Mouse (Mus musculus) retina, postnatal 7 days (tissue): Measurements from ENCODE around the gene Clic6.
A peak's percentile ranks its signal among the peaks of the same experiment; 100 is the strongest.
"Not testable (repeated sequence)": the region's sequence is repeated elsewhere in the genome, so short reads cannot be mapped to it uniquely, and the experiment has no call there.

Experiments
- DNase-seq: peaks from one replicate; pipeline ENCODE4 v3.0.0-alpha.2; 2012; ENCODE audit warnings: low read depth, low spot score

Clic6 gene

DNA sequence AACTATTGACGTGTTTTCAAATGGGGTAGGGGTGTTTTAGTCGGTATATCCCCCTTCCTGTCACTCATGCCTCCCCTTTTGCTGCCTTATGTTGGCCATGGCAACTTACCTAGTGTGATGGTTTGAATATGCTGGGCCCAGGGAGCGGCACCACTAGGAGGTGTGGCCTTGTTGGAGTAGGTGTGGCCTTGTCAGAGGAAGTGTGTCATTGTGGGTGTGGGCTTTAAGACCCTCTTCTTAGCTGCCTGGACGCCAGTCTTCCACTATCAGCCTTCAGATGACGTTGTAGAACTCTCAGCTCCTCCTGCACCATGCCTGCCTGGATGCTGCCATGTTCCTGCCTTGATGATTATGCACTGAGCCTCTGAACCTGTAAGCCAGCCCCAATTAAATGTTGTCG lies 14.8 kb upstream of the Clic6 start, which contains the start of gene Rcan1:
Gene Rcan1 (minus strand): TSS at position 162 of the 400 bp plus-strand sequence.
- DNase-seq = no peak

DNA sequence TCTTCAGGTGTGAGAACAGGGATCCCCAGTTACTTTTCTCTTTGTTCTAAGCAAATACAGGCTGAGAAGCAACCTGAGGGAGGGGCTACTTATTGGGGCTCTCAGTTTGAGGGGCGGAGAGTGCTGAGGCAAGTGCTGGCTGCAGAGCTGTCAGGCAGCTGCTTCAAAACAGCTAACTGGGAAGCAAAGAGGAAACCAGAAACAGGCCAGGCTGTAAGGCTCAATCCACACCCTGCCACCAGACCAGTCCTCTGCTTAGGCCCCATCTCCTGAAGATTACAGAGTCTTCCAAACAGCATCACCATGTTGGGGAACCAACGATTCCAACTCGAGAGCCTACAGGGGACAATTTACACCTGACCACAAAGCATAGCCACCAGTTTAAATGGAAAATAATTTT lies 12.6 kb upstream of the Clic6 start:
- no peak for DNase-seq

DNA sequence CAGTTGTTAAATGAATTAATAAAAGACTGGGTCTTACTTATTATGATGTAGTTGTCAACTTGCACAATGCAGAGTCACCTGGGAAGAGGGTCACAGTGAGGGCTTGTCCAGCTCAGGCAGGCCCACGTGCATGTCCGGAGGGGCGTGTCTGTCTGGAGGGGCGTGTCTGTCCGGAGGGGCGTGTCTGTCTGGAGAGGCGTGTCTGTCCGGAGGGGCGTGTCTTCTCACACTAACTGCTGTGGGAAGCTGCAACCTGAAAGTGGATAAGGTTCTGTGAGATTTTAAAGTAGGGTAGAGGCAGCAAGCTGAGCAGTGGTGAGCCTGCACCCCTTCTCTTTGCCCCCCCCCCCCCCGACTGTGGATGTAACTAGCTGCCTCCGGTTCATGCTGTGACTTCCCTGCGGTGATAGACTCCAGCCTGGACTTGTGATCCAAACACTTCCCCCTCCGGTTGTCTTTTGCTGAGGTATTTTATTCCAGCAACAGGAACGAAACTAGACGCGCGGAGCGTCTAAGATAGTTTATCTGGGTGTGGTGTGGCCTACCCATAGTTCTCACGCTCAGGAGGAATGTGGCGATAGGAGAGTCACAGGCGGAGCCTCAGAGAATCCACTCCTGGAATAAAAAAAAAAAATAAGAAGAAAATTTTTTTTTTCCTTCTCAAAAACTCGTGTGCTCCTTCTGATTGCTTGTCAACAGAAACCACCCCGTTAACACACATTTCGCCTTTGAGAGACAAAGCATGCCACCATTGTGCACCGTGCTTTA lies 10.3 kb upstream of the Clic6 start:
- no peak for DNase-seq

DNA sequence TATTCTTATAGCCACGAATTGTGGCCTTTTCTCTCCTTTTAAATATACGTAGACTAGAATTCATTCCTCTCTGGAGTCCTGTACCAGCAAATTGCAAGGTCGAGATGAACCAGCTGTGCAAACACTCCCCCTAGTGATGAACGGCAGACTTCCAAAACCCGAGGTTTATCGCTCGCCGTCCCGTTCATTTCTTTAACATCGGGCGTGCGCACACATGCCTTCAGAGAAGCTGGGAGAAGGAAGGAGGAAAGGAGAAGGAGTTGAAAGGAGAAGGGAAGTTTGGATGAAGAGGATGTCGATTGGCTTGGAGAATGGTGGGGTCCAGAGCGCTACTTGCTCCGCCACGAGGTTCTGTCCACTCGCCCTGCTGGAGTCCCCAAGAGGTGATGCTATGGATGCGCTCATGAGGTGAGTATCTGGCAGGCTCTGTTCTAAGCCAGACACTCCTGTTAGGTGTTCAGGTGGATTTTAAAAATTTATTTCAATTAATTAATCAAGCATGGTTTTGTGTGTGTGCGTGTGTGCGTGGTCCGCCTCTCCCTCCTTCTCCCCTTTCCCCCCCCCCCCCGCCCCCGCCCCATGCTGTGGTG lies 6.9 kb upstream of the Clic6 start:
- DNase-seq = peak; percentile 34

DNA sequence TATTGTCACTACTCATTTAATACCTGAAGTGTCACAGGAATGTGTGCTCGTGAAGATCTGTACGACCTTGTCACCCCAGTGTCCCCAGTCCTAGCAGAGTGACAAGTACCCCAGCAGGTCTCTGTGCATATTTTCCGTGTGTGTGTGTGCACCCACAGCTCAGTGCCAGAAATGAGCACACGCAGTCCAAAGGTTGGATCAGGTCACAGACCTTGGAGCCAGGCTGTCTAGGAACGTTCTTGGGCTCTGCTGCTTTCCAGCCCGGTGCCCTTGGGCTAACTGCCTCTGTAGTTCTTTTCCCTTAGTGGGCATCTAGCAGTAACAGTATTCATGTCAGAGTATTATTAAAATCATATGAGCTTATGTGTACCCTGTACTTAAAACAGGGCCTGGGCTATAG lies 1.6 kb downstream of the Clic6 start:
- no peak for DNase-seq

DNA sequence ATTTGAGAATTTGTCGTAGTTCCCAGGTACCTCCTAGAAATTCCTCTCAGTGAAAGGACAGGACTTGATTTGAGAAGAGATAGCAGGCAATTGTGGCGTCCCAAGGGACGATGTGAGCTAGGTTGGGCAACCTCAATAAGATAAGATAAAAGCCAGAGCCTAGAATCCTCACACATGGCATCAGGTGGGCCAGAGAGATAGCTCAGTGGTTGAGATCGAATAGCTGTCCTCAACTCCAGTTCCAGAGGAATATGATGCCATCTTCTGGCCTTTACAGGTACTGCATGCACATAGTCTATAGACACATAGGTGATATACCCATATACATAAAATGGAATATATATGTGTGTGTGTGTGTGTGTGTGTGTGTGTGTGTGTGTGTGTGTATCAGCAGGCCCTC lies 2.0 kb downstream of the Clic6 start:
- DNase-seq = peak; percentile 38

DNA sequence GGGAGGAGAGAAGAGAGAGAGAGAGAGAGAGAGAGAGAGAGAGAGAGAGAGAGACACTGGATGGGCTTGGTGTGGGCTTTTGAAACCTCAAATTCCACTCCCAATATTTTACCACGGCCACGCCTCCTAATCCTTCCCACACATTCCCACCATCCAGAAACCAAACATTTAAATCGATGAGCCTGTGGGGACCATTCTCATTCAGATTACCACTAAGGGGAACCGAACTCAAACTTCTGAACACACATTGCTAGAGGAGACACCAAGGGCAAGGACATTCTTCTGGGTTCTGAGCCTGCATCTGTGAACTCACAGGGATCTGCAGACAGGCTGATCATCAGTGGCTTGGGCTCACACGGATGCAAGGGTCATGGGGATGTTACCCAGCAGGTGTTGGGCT lies 2.9 kb downstream of the Clic6 start:
- no peak for DNase-seq

DNA sequence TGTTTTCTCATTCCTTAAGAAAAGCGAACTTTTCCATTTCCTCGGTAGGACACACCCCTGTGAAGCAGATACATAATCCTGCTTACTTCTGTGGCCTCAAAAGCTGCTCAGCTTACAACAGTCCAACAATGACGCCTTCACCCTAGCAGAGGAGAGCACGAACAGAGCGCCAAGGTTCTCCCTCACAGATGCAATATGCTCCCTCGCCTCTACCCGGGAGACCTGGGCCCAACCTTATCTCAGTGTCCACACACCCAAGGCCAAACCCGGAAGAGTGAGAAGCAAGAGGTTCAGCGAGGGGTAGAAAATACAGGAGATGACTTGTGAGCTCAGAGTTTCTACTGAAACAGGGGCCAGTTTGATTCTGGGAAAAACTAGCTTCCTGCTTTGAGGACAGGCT lies 3.8 kb downstream of the Clic6 start:
- DNase-seq = no peak

DNA sequence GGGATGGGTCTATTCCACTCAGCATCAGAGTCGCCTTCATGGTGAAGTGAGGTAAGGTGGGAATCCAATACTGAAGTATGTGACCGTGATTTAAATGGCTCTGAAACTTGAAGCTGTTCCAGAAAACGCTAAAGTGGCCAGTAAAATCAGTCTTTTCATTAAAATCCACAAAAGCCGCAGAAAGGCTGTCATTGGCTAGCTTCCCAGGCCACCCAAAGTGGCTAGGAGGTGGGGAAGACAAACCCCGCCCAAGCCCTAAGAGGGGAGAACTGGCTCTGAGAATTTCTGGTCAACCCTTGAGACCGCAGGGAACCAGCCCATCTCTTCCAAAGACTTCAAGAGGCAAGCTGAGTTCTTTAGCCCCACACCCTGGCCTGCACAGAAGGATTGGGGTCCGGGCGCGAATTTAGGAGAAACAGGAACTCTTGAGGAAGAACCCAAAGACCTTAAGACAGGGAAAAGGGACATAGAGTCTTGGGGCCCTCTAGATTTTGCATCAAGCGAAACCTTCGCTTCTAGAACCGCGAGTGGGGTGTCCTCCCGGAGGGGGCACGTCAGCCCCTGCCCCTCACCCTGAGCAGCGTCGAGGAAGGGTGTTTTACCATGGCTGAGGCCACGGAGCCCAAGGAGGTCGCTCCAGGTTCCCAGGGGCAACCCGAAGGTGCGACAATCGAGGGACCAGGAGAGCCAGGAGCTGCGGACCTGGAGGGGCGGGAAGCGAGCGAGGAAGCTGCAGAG lies 12.5 kb downstream of the Clic6 start:
- no peak for DNase-seq

DNA sequence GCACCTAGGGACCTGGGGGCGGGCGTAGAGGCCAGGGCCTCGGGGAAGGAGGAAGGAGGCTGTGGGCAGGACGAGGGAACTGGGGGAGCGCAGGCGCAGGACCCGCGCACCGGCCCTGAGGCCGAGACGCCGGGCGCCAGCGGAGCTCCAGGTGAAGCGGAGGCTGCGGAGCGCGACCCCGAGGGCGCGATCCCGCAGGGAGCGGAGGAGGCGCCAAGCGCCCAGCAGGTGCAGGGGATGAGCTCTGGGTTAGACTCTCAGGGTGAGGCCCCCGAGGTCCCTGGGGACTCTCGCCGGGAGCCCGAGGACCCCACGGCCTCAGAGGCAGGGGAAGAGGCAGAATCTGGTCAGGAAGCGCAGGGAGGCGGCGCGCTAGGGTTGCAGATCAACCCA lies 13.0 kb downstream of the Clic6 start:
- no peak for DNase-seq

DNA sequence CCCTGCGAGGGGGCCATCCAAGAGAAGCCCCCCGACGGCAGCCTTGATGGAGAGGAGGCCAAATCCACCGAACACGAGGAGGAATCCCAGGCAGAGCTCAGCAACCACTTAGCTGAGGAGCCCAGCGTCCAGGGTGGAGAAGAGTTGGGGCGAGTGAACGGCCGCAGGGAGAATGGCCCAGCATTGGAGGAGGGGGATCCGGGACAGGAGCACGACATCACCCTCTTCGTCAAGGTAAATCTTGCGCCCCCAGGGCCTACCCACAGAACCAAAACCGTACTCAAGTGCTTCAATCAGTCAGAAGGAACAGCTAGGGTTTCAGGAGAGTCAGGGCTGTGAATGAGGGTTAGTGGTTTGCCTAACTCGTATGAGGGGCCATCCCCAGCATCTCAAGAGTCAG lies 13.8 kb downstream of the Clic6 start:
- no peak for DNase-seq

DNA sequence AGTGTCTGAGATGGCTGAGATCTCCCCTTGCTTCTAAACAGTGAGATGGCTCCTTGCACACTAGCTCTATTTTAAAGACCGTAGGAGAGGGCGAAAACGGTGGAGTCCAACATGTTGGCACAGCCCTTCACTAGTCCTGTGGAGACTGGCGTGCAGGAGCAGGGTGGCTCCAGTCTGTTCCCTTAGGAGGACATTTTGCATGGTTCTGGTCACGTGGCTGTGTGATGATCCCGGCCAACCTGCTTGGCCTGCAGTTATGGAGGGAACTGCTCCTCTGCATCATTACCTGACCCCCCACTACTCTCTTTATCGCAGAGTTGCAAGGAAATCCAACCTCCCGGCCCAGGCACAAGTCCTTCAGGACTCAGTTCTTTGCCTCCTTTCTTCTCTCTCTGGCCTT lies 15.0 kb downstream of the Clic6 start:
- no peak for DNase-seq

DNA sequence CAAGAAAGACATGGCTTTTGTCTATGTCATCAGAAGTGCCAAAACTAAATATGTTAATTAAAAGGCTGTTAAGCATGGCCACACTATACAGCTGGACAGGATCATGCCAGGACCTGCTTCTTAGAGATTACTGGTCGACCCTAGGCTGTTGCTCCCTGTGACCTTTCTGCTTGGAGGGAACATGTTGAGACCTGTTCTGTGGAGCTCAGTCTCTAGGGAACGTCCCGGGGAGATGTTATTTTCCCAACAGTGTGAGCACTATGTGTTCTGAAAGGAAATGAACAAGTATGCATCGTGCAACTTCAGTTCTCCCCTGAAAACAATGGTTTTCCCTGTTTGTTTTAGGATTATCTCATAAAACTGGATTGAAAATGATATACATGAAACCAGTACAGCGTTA lies 17.6 kb downstream of the Clic6 start:
- DNase-seq = no peak

DNA sequence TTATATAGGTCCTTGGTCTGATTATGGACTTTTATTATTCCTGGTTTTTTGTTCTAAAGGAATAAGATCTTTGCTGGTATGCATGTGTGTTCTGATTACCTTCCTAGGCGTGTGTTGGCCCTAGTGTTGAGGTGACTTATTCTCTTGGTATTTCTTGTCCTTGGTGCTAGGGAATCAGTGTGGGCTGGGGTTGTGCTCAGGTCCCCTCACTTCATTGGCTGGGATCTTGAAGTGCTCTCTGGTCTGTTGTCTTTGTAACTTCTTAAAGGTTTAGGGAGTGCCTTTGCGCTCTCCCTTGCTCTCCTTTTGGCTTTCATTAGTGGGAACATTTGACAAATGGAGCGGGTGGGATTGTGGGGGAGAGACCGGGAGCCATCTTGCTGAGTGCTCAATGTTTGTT lies 22.0 kb downstream of the Clic6 start:
- no peak for DNase-seq

DNA sequence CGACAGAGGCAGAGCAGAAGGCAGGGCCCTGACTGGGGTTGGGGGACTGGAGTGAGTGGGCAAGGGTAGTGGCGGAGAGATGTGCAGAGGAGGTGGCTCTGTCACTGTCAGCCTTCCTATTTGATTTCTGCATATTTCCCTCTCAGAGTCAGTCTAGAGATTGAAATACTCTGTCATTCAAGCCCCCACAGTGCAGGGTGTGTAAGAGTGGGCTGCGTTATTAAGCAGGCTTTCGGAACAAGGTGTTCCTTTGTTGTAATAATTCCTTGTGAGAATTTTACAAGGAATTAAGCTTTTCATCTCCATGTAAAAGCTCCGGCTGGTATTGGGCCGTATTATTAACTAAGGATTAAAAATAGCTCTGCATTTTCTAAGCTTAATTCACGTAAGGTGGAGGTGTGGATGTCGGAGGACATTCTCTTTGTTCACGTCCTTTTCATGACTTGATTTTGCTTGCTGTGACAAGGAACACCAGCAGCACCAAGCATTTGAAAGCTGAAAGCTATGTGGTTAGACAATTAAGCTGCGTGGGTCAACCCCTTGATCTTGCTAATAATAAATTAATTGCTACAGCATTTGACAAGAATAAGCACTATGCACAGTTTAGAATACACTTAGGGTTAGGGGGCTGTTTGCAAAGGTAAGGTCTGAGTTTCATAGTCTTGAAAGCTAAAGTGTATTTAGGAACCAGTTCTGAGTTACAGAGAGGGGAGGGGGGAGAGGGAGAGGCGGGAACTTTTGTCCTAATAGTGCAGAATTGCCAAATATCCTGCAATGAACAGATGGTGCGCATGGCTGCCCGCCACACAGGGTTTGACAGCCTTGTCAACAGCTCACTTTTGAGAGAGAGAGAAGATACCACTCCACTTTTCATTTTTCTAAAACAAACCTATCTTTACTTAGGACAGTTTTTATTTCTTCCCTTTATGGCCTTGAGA lies 25.6 kb downstream of the Clic6 start:
- no peak for DNase-seq

DNA sequence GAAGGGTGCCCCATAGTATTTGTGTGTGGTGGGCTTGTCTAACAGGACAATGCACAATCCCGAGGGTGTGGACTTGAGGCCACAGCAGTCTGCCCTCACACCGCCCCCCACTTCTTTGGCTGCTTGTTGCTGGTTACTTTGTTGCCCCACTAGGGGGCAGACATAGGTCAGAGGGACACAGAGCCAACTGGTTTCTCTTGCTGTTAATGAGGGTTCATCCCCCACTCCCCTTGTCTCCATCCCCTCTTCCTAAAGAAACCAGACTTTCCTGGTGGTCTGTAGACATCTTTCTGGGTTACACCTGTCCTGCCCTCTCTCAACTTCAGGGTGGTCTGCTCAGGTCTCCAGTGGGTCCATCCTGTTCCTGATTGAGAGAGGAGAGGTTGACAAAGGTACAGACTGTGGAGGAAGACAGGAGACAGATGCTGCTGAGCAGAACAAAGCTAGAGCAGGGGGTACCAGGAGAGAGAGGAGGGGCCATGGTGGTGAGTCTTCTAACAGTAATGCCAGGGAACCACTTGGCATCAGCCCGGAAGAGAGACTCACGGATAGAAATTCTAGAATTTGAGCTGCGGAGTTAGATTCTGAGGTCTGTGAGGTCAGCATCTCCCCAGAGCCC lies 26.3 kb downstream of the Clic6 start:
- no peak for DNase-seq

DNA sequence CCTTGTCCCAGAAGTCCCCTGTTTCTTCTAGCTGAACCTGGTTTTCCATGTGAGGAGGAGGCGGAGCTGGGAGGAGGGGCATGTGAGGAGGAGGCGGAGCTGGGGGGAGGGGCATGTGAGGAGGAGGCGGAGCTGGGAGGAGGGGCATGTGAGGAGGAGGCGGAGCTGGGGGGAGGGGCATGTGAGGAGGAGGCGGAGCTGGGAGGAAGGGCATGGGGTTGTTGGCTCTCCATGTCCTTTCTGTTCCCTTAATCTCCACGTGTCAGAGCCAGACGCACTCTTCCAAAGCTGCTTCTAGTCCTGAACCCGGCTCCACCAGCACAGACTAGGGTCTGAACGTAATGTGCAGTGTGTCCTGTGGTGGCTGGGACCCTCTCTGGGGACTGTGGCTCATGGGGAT lies 29.4 kb downstream of the Clic6 start:
- DNase-seq = not testable (repeated sequence)

DNA sequence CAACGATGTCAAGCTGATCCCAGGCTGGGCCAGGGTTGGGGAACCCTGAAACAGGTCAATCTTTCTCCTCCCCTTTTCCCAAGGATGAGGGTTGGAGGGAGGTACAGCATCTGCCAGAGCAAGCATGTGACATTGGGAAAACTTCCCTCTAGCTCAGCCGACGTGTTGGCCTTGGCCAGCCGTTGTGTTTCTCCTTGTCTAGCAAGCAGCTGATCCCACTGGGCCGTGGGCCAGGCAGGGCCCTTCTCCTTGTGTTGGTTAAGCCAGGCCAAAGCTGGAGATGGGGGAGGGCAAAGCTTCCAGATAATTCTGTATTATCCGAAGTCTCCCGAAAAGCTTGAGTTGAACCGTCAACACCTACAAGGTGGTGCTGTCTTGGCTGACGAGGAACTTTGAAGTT lies 30.6 kb downstream of the Clic6 start:
- no peak for DNase-seq

DNA sequence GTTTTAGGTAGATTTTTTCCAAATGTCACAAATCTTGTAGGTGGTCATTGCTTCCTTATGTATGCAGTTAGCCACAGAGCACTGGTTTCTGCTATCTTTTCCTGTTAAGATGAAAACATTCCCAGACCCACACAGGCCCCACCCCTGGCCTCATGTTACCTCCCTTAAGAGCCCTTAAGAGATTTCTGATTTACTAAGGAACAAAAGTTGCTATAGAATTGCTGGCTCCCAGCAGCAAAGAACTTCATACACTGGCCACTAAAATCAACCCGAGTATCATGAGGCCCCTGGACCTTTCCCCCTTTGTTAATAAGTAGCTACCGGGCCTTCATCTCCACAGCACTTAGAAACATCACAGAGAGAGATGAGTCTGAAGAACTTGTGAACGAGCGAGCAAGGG lies 33.2 kb downstream of the Clic6 start:
- DNase-seq = no peak

DNA sequence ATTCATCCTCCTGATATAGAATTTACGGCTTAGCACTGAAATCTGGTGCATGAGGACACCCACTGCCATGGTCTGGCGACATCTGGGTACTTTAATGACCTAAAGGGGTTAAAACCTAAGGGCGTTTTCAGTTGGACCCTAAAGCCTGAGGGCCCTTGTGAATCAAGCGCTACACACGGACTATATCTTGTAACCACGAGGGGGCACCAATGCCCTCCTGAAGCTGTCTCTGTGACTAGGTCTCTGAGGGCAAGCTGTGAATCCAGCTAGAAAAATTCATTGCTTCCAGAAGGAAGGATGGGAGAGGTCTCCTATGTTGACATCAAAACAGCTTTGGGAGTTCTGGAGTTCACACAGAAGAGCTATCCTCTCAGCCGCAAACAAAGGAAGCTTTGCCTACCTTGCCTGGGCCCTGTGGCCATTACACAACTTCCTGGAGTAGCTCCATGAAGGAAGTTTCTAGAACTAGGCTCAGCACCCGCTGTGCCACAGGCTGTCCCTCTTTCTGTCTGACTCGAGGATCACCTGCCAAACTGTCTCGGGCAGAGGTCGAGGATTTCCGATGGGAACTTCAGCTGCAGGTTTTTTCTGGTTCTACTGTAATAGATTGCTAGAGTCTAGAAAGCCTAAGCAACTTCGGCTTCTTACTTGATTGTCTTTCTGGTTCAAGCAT lies 34.4 kb downstream of the Clic6 start:
- no peak for DNase-seq

DNA sequence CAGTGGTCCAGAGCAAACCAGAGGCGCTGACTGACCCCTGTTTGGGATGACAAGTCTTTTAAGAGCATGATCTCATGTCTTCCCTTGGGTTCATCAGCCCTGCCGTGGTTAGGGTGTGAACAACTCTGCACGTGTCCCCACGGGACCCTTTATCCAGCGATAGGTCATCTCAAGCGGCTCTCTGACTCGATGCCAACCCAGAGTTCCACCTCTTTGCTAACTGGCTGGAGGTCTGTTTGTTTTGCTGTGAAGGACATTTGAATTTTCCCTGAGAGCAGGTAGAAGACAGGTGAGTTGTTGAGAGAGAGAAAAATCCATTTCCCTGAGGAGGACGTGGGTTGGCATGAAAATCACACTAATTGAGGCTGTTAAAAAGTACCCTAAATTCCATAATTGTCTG lies 37.8 kb downstream of the Clic6 start:
- DNase-seq = no peak
